Mouse (Mus musculus): ENCODE data around the gene Ralgds. TPM values are rescaled to one million over a fixed set of nuclear protein-coding genes. Genes with fewer than 3 reads are reported as not detected.
A peak's percentile ranks its signal among the peaks of the same experiment; 100 is the strongest.

The Ralgds gene
- total RNA-seq, 4 experiments from 2014 or later: 89.1 to 103 (median 96.7) TPM

DNA sequence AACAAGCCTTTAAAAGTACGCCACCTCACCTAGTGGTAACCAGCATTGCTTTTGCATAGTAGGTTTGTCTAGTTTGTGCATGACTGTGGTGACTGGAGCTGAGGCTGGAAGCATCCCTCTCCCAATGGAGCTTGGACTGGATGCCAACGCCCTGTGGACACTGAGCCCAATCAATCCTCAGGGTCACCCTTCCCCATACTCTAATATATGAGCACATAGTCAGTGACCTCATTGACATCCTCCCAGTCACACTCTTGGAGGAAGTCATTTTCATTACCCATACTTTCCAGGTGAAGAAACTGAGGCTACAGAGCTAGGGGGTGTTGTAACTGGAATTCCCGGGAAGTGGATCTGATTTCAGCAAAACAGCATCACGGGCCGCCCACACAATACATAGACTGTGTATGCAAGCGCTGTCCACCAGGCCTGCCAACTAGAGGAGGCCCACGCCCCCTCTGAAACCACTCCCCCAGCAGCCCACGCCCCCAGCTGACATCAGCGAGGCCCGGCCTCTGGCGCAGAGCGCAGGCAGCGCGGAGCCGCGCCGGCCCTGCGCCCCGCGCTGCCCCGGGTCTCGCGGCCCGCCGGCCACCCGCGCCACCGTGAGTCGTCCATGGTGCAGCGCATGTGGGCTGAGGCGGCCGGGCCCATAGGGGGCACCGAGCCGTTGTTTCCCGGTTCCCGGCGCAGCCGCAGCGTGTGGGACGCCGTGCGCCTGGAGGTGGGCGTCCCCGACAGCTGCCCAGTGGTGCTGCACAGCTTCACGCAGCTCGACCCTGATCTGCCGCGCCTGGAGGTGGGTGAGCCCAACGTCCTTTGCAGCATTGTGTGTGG is 20.2 kb downstream of the Ralgds start:
- DNase-seq (ENCODE audit: low spot score in 2 of 2): peak in 1 of 2 experiments; percentile 90

DNA sequence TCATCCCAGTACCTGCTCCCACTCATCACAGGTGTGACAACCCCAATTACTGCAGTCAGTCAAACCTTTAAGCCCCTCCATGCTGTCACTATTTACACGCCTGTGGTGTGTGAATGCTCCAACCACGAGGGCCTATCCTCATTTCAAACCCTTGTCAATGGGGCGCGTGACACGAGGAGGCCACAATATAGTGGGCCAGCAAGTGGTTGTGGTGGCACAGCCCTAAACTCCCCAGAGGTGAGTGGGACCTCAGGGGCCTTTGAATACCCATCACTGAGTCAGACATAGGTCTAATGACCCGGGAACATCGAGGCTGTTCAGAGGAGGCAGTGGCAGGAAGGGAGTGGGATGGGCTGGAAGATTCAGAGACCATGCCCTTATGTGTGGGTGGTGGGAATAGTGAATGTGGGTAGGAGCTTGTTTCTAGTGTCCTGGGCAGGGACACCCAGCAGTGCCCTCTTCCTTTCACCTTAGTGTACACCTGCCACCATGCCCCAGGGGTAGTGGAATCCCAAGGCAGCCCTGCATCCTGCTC is 21.0 kb downstream of the Ralgds start:
- no peak for DNase-seq (ENCODE audit: low spot score in 2 of 2)

DNA sequence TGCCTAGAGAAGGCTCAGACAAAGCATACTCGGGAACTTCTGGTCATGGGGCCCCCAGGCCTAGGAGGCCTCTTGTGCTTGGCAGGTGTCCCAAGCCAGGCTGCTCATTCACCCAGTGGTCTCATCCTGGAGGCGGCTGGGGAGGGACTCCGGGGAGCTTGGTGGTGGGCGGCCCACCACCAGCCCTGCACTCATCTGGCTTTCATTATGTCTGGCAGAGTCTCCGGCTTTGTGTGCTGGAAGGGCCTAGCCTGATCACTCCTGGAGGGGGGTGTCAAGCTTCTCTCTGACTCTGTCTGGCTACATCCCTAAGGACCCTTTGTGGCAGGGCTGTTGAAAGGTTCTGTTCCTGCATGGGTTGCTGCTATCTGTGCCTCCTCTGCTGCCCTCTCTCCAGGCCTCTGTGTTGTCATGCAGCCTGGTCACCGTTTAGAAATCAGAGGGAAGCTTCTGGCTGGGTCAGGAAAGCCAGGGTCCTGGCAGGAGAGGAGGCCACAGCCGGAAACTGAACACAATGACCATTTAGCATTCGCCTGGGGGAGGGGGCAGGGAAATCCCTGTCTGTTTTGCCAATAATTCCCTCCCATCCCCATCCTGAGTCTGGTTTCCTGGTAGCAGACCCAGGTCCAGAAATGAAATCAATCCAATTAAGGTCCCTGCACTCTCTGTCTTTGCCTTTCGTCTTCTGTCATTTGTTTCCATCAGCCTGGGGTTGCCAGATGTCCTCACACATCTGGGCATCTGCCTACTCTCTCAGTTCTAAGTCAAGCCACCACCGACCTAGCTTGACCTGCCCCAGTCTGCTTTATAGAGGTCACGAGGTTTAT is 21.7 kb downstream of the Ralgds start:
- DNase-seq (ENCODE audit: low spot score in 2 of 2): no peak

DNA sequence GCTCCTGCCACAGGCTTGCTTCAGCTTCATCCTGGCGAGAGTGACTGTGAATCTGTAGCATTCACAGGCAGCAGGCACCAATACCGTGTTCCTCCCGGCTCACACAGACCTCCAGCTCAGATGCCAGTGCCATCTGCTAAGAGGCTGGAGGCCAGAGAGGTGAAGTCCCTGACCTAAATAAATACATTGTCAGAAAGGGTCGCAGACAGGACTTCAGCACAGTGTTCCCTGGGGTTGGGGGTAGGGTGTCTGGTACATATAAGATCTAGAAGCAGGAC is 22.3 kb downstream of the Ralgds start:
- no peak for DNase-seq (ENCODE audit: low spot score in 2 of 2)

DNA sequence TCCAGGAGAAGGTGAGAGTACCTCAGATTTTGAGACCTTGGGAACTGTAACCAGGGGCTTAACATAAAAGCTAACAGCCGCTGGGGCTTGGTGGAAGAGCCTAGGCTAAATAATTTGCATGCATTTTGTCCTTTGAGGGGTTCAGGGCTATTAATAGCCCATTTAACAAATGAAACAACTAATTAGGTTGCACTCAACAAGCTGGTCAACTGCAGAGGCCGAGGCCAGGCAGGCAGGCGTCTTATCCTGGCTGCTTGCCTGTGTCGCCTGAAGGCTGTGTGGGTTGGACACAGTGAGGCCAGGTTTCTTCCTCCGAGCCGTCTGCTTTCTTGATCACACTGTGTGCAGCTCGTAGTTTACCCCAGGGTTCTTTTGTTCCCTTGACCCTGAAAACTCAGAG is 22.7 kb downstream of the Ralgds start:
- DNase-seq (ENCODE audit: low spot score in 2 of 2): peak in 1 of 2 experiments; percentile 79

DNA sequence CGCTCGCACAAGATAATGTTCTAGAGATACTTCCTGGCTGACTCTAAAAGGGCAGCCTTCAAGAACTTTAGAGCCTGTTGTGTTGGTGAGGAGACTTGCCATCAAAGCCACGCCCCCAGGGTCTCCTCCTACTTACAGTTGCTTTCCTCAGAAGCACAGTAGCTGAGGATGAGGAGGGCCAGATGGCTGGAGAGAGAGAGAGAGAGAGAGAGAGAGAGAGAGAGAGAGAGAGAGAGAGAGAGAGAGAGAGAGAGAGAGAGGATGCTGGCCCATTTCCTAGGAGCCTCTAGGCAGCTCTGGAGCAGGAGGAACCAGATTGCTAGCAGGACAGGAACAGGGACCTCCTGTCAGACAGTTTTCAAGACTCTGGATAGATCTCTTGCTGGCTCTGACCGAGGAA is 23.2 kb downstream of the Ralgds start:
- DNase-seq (ENCODE audit: low spot score in 2 of 2): no peak

DNA sequence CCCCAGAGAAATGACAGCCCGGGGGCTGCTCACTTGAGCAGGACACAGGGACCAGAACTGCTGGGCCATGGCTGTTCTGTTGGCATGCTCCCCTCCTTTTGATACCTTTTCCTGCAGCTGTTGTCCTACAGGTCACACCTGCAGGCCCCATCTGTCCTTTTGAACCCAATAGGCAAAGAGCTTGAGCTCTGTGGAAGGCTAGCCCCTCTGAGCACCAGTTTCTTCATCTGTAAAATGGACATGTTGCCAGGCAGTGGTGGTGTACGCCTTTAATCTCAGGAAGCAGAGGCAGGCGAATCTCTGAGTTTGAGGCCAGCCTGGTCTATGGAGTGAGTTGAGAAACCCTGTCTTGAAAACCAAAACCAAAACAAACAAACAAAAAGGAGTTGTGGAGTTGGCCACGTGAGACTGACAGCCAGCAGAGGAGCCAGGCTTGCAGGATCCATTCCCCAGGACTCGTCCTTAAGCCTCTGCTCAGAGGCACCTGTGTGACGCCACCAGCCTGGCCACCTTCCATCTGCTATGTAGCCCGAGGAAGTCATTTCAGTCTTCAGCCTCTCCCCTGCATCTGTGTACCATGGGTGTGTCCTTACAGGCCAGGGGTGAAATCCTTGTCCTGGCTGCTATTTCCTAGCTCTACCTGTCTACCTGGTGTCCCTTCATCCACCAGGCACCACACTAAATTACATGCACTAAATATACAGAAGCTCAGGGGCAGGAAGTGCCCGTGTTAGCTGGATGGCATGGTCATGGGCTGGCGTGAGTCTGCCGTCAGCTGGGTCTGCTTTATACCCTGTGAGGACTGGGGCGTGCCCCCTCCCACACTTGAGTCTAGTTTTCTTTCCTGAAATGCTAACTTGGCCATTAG is 24.1 kb downstream of the Ralgds start:
- DNase-seq (ENCODE audit: low spot score in 2 of 2): no peak

DNA sequence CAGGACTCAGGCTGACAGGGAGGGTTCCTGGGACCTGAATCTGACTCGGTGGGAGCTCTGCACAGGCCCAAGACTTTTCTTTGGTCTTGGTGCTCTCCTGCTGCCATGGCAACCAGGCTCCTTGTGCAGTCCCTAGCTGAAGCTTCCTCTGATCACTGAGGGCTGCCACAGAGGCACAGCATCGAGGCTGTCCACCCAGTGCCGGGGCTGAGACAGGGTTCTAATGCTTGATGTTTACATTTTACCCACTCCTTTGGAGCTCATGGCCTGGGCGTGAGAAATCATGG is 24.7 kb downstream of the Ralgds start:
- no peak for DNase-seq (ENCODE audit: low spot score in 2 of 2)

DNA sequence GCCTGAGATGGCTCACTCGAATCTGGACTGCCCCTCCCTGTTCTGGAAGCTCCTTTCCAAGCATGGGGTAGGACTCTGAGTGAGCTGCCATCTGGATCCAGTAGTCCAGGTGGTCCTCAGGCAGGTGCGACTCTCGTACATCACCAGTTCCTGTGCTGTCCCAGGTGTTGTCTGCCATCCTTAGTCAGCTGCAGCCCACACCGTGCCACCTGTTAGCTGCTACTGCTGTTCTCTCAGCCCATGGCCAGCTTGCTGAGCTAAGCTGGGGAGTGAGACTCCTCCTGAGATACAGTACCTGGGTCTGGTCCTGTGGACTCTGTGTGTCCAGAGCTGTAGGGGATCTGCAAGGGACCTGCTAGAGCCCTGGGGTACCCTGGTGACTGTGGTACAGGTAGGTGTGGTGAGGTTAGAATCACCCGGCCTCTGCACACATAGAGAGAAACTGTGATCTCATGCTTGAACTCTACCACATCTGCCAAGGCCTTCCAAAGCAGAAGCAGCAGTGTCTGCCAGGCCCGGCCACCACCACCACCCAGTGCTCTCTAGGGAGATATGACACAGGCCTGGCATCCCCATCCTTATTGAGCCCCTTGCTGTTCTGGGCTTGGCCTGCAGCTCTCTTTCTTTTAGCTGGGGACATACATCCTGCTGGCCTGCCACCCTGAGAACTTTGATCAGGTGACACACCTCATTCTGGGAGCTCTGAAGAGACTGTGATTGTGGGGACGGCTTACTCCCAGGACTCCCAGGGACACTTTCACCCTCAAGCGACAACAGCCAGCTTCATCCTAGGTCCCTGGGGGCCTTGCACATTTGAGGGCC is 25.3 kb downstream of the Ralgds start:
- DNase-seq (ENCODE audit: low spot score in 2 of 2): peak in 1 of 2 experiments; percentile 58

DNA sequence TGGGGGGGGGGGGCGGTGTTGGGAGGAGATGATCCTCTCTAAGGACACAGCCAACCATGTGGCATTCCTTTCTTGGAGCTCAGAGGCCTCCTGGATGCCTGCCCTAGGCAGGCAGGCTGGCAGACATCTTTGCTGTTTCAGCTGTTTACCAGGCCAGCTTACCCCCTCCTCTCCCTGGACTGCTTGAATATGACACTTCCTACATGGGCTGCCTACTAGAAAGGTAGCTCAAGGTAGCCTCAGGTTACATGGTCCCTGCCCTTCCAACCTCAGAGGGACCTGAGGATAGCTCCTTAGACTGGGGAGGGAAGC is 25.8 kb downstream of the Ralgds start:
- DNase-seq (ENCODE audit: low spot score in 2 of 2): no peak

DNA sequence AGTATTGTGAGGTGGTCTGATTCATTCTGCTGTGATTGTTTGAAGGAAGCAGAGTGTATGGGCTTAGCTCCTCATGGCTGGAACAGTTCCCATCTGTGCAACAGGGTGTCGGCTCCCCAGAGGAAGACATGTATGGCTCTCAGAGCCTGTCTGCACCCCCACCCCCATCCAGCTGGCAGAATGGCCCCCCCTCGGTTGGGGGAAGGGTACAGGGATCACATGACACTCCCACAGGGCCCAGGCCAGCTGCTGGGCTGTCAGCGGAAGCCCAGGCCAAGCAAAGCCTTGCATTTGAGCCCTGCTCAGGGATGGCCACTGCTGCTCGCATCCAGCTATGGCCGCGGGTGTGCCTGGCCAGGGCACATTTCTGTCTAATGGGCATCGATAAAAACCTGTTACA is 26.3 kb downstream of the Ralgds start:
- DNase-seq (ENCODE audit: low spot score in 2 of 2): peak in 1 of 2 experiments; percentile 87

DNA sequence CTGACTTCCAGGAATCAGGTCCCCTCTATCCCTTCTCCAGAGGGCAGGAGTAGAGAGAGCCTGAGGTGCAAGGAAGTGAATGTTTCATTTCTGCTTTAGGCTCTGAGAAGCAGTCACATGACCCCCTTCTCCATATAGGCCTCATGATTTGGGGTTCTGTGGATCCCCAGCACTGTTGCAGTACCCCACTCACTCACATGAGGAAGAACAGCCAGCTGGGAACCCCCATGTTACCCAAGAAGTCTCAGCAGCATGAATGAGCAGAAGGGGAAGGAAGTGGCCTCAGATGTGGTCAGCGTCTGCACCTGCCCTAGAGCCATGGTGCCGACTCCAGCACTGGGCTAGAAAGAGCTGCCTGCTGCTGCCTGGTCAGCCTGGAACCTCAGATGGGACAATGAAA is 27.0 kb downstream of the Ralgds start:
- DNase-seq (ENCODE audit: low spot score in 2 of 2): no peak

DNA sequence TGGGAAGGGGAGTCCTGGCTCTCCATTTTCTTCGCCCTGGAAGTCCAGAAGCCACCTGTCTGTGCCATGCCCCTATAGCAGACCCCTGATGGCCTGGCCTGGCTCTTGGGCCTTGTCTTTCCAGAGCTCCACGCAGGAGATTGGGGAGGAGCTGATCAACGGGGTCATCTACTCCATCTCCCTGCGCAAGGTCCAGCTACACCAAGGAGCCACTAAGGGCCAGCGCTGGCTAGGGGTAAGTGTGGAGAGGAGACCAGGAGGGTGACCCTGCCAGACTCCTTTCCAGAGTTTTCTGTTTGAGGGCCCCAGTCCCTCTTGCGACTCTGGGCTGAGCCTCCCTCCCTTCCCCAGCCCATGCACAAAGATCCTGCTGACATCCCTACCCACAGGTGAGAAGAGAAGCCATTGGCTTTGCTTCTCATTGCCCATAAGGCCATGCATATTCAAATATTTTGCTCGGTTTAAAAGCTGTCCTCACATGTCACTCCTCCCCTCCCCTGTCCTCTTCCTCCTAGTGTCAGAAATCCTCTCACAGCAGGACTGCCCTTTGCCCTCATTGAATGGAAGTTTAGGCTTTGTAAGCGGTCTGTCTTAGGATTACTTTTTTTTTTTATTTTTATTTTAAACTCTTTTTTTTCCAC is 27.8 kb downstream of the Ralgds start:
- no peak for DNase-seq (ENCODE audit: low spot score in 2 of 2)

DNA sequence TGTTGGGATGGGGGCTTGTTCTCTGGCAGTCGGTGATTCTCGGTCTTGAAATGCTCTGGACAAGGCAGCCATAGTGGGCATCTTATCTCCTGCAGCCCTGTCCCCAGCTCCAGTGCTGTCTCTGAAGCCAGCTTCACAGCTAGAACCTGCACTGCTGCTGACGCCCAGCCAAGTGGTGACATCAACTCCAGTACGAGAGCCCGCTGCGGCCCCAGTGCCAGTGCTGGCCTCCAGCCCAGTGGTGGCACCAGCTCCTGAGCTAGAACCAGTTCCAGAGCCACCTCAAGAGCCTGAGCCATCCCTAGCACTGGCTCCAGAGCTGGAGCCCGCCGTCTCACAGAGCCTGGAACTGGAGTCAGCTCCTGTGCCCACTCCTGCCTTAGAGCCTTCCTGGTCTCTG is 31.0 kb downstream of the Ralgds start:
- no peak for DNase-seq (ENCODE audit: low spot score in 2 of 2)

DNA sequence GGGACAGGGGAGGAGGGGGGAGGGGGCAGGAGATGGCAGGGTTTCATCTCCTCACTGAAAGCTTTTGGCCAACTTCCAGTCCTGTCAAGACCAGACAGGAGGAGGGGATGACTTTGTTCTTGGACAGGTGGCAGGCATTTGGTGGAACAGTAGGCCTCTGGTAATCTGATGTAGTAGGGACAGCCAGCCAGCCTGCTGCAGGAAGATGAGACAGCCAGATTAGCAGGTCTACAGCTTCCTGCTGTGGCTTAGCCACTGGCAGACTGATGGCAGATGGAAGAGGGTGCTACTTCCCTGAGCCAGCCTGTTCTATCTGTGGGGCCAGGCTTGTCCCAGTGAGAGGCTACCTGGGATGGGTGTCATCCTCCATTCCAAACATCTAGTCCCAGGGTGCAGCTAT is 33.1 kb downstream of the Ralgds start:
- no peak for DNase-seq (ENCODE audit: low spot score in 2 of 2)

DNA sequence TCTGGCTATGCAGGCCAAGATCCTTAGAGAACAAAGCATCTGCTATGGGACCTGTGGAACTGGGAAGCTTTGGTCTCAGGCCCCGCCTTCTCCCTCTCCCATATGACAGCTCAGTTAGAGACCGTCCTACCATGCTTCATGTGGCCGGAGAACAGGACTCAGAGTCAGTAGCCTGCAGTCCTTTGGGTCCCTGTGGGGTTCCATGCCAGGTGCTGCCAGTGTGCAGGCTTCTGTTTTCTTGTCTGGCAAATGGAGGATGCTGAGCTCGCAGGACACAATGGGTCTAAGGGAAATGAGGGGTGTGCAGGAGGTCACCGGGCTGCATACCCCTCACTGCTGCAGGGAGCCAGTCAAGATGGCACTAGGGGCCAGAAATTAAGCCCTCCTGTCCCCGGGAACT is 33.6 kb downstream of the Ralgds start:
- DNase-seq (ENCODE audit: low spot score in 2 of 2): no peak

DNA sequence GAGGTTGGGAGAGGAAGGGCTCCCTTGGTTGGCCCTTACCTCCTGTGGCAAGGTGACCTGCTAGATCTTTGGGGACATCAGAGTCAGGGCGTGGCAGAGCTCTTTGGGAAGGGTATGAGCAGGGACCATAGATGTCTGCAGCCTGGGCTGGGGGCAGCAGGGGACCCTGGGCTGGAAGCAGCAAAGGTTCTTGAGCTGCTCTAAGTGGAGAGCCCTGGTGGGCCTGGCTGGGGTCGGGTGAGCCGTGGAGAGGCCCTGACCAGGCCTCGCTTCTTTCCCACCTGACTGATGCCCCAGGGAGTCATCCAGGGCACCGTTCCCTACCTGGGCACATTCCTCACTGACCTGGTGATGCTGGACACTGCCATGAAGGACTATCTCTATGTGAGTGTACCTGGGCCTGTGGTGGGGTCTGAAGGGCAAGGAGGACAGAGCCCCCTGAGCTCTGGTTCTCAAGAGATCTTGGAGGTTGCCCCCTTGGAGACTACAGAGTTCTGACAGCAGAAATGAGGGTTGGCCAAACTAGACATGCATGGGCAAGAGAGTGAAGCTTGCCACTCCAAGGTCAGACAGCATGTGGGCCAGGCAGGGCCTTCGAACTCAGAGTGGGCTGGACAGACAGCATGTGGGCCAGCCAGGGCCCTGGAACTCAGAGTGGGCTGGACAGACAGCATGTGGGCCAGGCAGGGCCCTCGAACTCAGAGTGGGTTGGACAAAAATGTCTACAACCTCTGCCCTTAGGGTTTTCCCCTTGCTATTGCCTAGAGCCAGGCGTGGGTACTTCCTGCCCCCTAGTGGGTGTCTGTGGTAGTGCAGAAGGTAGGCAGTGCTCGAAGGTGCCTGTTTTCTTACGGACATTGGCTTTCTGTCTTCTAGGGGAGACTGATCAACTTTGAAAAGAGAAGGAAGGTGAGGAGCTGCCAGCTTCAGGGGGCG is 34.6 kb downstream of the Ralgds start:
- no peak for DNase-seq (ENCODE audit: low spot score in 2 of 2)

DNA sequence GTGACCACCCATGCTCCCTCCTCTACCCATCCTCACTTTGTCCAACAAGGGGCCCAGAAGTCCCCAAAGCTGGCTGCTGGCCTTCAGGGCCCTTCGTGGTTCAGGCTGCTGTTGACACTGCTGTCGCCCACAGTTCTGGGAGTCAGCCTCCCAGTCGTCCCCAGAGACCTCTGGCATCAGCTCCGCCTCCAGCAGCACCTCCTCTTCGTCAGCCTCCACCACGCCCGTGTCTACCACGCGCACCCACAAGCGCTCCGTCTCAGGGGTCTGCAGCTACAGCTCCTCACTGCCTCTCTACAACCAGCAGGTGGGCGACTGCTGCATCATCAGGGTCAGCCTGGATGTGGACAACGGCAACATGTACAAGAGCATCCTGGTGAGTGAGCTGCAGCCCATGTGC is 36.2 kb downstream of the Ralgds start:
- no peak for DNase-seq (ENCODE audit: low spot score in 2 of 2)

DNA sequence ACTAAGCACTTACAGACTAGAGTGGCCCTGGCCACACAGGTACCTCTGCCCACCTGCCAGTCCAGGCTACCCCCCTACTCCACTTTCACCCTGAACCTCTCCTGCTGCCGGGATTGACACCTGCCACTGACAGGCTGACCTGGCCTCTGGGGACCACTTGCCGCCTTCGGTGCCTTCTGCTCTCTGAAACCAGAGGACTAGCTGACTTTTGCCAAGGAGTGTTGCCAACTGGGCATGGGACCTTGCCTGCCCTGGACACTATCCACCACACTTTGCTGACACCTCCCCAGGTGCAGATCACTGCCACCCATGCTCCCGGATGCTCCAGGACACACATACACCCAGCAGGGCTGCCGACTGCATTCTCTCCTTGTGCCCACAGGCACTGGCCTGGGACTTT is 39.4 kb downstream of the Ralgds start:
- DNase-seq (ENCODE audit: low spot score in 2 of 2): no peak

DNA sequence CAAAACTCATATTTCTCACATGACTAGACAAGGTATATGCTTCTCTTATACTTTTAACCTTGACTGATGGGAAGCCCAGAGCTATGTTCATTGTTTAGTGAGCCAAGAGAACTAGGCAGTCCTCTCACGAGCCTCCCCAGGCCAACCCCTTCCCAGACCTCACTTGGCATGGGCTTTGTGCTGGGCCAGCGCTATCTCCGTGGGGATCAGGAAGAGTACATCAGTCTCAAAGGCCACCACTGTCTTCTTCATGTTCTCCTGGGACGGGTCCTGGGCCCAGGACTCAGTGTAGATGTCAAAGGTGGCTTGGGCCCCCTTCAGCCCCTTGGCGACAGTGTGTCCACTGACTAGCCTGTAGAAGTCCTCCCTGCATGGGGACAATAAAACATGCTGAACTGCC is 44.5 kb downstream of the Ralgds start:
- DNase-seq (ENCODE audit: low spot score in 2 of 2): no peak
